Mouse (Mus musculus): Measurements from ENCODE around the gene Pum1. TPM values are rescaled to one million over a fixed set of nuclear protein-coding genes. Genes with fewer than 3 reads are reported as not detected.

The Pum1 gene
- polyA plus RNA-seq, 1 experiment, result 42.8 TPM

- H3K4me3 ChIP-seq (replicated peaks; ENCODE audit: control insufficient read depth, low read depth, low read length), result no peak overlapping the region
- 94% methylated on average over 2 of the region's 2 CpGs for WGBS
- H3K4me1 ChIP-seq (ENCODE audit: control insufficient read depth, insufficient read depth, low read length), result no peaks in the 10 kb centered on the region
- TF ChIP-seq POLR2A (IDR thresholded peaks at IDR 0.05; ENCODE audit: borderline replicate concordance, control insufficient read depth, low read depth, low read length) (no peak), CTCF (IDR thresholded peaks at IDR 0.05; ENCODE audit: control insufficient read depth, insufficient read depth, low read length) (no peak)
- no peak overlapping the region for H3K27ac ChIP-seq (ENCODE audit: control insufficient read depth, insufficient read depth, low read depth, low read length, poor library complexity)
These were observed 88.8 kb downstream of the Pum1 start for GRCm38 (mm10) chr4:130751966-130752365.

GRCm38 (mm10) chr4:130752591-130752990, 89.5 kb downstream of the Pum1 start:
- Histone ChIP-seq H3K4me1 (ENCODE audit: control insufficient read depth, insufficient read depth, low read length) (no peaks in the 10 kb centered on the region), H3K4me3 (replicated peaks; ENCODE audit: control insufficient read depth, low read depth, low read length) (no peak overlapping the region), H3K27ac (ENCODE audit: control insufficient read depth, insufficient read depth, low read depth, low read length, poor library complexity) (no peak overlapping the region)
- TF ChIP-seq POLR2A (IDR thresholded peaks at IDR 0.05; ENCODE audit: borderline replicate concordance, control insufficient read depth, low read depth, low read length), result no peak
- TF ChIP-seq CTCF (IDR thresholded peaks at IDR 0.05; ENCODE audit: control insufficient read depth, insufficient read depth, low read length), result no peak
- 91% methylated on average over 7 of the region's 7 CpGs for WGBS

GRCm38 (mm10) chr4:130753755-130754154, 90.6 kb downstream of the Pum1 start:
- Histone ChIP-seq H3K4me1 (ENCODE audit: control insufficient read depth, insufficient read depth, low read length) (no peaks in the 10 kb centered on the region), H3K4me3 (replicated peaks; ENCODE audit: control insufficient read depth, low read depth, low read length) (no peak overlapping the region), H3K27ac (ENCODE audit: control insufficient read depth, insufficient read depth, low read depth, low read length, poor library complexity) (no peak overlapping the region)
- no peak for TF ChIP-seq CTCF (IDR thresholded peaks at IDR 0.05; ENCODE audit: control insufficient read depth, insufficient read depth, low read length)
- TF ChIP-seq POLR2A (IDR thresholded peaks at IDR 0.05; ENCODE audit: borderline replicate concordance, control insufficient read depth, low read depth, low read length), result no peak
- WGBS, result 88% methylated on average over 5 of the region's 5 CpGs

- WGBS, result 75% methylated on average over 2 of the region's 2 CpGs
- no peak overlapping the region for H3K4me3 ChIP-seq (replicated peaks; ENCODE audit: control insufficient read depth, low read depth, low read length)
- no peak overlapping the region for H3K27ac ChIP-seq (ENCODE audit: control insufficient read depth, insufficient read depth, low read depth, low read length, poor library complexity)
- TF ChIP-seq CTCF (IDR thresholded peaks at IDR 0.05; ENCODE audit: control insufficient read depth, insufficient read depth, low read length) (no peak), POLR2A (IDR thresholded peaks at IDR 0.05; ENCODE audit: borderline replicate concordance, control insufficient read depth, low read depth, low read length) (no peak)
- H3K4me1 ChIP-seq (ENCODE audit: control insufficient read depth, insufficient read depth, low read length), result no peaks in the 10 kb centered on the region
These were observed 91.7 kb downstream of the Pum1 start for GRCm38 (mm10) chr4:130754776-130755175.

GRCm38 (mm10) chr4:130759875-130760274, 96.8 kb downstream of the Pum1 start:
- H3K27ac ChIP-seq (ENCODE audit: control insufficient read depth, insufficient read depth, low read depth, low read length, poor library complexity), result no peak overlapping the region
- no peaks in the 10 kb centered on the region for H3K4me1 ChIP-seq (ENCODE audit: control insufficient read depth, insufficient read depth, low read length)
- TF ChIP-seq POLR2A (IDR thresholded peaks at IDR 0.05; ENCODE audit: borderline replicate concordance, control insufficient read depth, low read depth, low read length), result no peak
- TF ChIP-seq CTCF (IDR thresholded peaks at IDR 0.05; ENCODE audit: control insufficient read depth, insufficient read depth, low read length), result no peak
- WGBS, result 83% methylated on average over 2 of the region's 2 CpGs
- no peak overlapping the region for H3K4me3 ChIP-seq (replicated peaks; ENCODE audit: control insufficient read depth, low read depth, low read length)

- 82% methylated on average over 5 of the region's 5 CpGs for WGBS
- H3K4me1 ChIP-seq (ENCODE audit: control insufficient read depth, insufficient read depth, low read length), result no peaks in the 10 kb centered on the region
- H3K27ac ChIP-seq (ENCODE audit: control insufficient read depth, insufficient read depth, low read depth, low read length, poor library complexity), result no peak overlapping the region
- no peak overlapping the region for H3K4me3 ChIP-seq (replicated peaks; ENCODE audit: control insufficient read depth, low read depth, low read length)
- TF ChIP-seq POLR2A (IDR thresholded peaks at IDR 0.05; ENCODE audit: borderline replicate concordance, control insufficient read depth, low read depth, low read length) (no peak), CTCF (IDR thresholded peaks at IDR 0.05; ENCODE audit: control insufficient read depth, insufficient read depth, low read length) (no peak)
These were observed 98.7 kb downstream of the Pum1 start for GRCm38 (mm10) chr4:130761809-130762208.

- Histone ChIP-seq H3K4me3 (replicated peaks; ENCODE audit: control insufficient read depth, low read depth, low read length) (no peak overlapping the region), H3K4me1 (ENCODE audit: control insufficient read depth, insufficient read depth, low read length) (no peaks in the 10 kb centered on the region), H3K27ac (ENCODE audit: control insufficient read depth, insufficient read depth, low read depth, low read length, poor library complexity) (no peak overlapping the region)
- WGBS, result 83% methylated on average over 7 of the region's 7 CpGs
- TF ChIP-seq POLR2A (IDR thresholded peaks at IDR 0.05; ENCODE audit: borderline replicate concordance, control insufficient read depth, low read depth, low read length), result no peak
- no peak for TF ChIP-seq CTCF (IDR thresholded peaks at IDR 0.05; ENCODE audit: control insufficient read depth, insufficient read depth, low read length)
These were observed 102.5 kb downstream of the Pum1 start for GRCm38 (mm10) chr4:130765399-130766160.

- no peak overlapping the region for H3K27ac ChIP-seq (ENCODE audit: control insufficient read depth, insufficient read depth, low read depth, low read length, poor library complexity)
- no peak for TF ChIP-seq CTCF (IDR thresholded peaks at IDR 0.05; ENCODE audit: control insufficient read depth, insufficient read depth, low read length)
- TF ChIP-seq POLR2A (IDR thresholded peaks at IDR 0.05; ENCODE audit: borderline replicate concordance, control insufficient read depth, low read depth, low read length), result no peak
- H3K4me1 ChIP-seq (ENCODE audit: control insufficient read depth, insufficient read depth, low read length), result no peaks in the 10 kb centered on the region
- no peak overlapping the region for H3K4me3 ChIP-seq (replicated peaks; ENCODE audit: control insufficient read depth, low read depth, low read length)
- WGBS, result 83% methylated on average over 2 of the region's 2 CpGs
These were observed 103.3 kb downstream of the Pum1 start for GRCm38 (mm10) chr4:130766387-130766786.
